In genomic region chr13:82092186-82092585, GRCm38 (mm10) we compare ENCODE assay signal across 8 mouse cellular contexts.
DNase-seq lines count a peak whose midpoint lies in the region.

No protein-coding gene starts in this region.

- peak; percentile 12 to 16 for DNase-seq in cerebellum, adult 18-20 months
- no peak for DNase-seq in cerebellum, adult 11 months
- peak; percentile 10 to 42 for DNase-seq in left cerebral cortex, adult 18-20 months (ENCODE audit: low spot score in 2 of 2)
- DNase-seq in left cerebral cortex, adult 8-10 months (ENCODE audit: low spot score in 2 of 2), result no peak
- peak; percentile 66 for DNase-seq in ZHBTc4 (ENCODE audit: low read depth, low spot score)
- DNase-seq in kidney, adult 8-10 months, result peak; percentile 5 to 20
- DNase-seq in retina, postnatal 1 day, result peak; percentile 50
- DNase-seq in urinary bladder, adult 2 months (ENCODE audit: low spot score), result no peak

Comparison
In these comparisons a context has a peak if more than half of its experiments do, and no peak if none do; other contexts are left out.
1. DNase-seq: peak in cerebellum, adult 18-20 months (2 of 2), left cerebral cortex, adult 18-20 months (2 of 2), ZHBTc4 (single experiment), kidney, adult 8-10 months (2 of 2) and retina, postnatal 1 day (single experiment); none in cerebellum, adult 11 months (single experiment), left cerebral cortex, adult 8-10 months (0 of 2) and urinary bladder, adult 2 months (single experiment).